Mouse (Mus musculus) heart, embryonic 11.5 days (tissue): ENCODE data around the gene Hoxb3. TPM values are rescaled to one million over a fixed set of nuclear protein-coding genes. Genes with fewer than 3 reads are reported as not detected.

Experiments
- ATAC-seq: fragments of 200-750 bp; cut with Nextera tagmentation; replicated peaks from 2 replicates; pipeline ENCODE4 v1.8.0; 2017; ENCODE audit warnings: moderate library complexity; ENCODE audit not compliant: insufficient number of reproducible peaks, low FRiP score, low TSS enrichment
- H3K27ac ChIP-seq: fragments of 300-500 bp; sonication (generic); 2 replicates; pipeline ENCODE4 v1.5.1; 2014; ENCODE audit warnings: mild to moderate bottlenecking, low read depth, low read length
- H3K27me3 ChIP-seq: fragments of 300-500 bp; sonication (generic); 2 replicates; pipeline ENCODE4 v1.6.1; 2014; ENCODE audit warnings: mild to moderate bottlenecking, low read length, mixed read lengths; ENCODE audit not compliant: control insufficient read depth, insufficient read depth
- H3K36me3 ChIP-seq: fragments of 300-500 bp; sonication (generic); 2 replicates; pipeline ENCODE4 v1.6.1; 2014; ENCODE audit warnings: mild to moderate bottlenecking, low read length, moderate library complexity, mixed read lengths; ENCODE audit not compliant: control insufficient read depth, insufficient read depth
- H3K4me1 ChIP-seq: fragments of 300-500 bp; sonication (generic); 2 replicates; pipeline ENCODE4 v1.6.1; 2014; ENCODE audit warnings: low read length; ENCODE audit not compliant: control insufficient read depth, insufficient read depth
- H3K4me2 ChIP-seq: fragments of 300-500 bp; sonication (generic); 2 replicates; pipeline ENCODE4 v1.6.1; 2014; ENCODE audit warnings: mild to moderate bottlenecking, moderate library complexity
- H3K4me3 ChIP-seq: fragments of 300-500 bp; sonication (generic); 2 replicates; pipeline ENCODE4 v1.5.1; 2014; ENCODE audit warnings: low read depth, low read length
- H3K9ac ChIP-seq: fragments of 300-500 bp; sonication (generic); 2 replicates; pipeline ENCODE4 v1.6.1; 2014; ENCODE audit warnings: mild to moderate bottlenecking, low read depth, low read length, moderate library complexity
- H3K9me3 ChIP-seq: fragments of 300-500 bp; sonication (generic); replicated peaks from 2 replicates; pipeline ENCODE4 v1.6.1; 2016; ENCODE audit warnings: low read length; ENCODE audit not compliant: control insufficient read depth
- WGBS: fragments of 180-500 bp; shearing (Covaris S2); extraction: QIAGEN DNeasy Blood & Tissue Kit; methylation state at CpG from one replicate; pipeline ENCODE4 v1.1.7; 2014; ENCODE audit not compliant: insufficient replicate concordance; 5-methylcytosine and 5-hydroxymethylcytosine counted together
- polyA plus RNA-seq: library from polyadenylated mRNA; unstranded; fragments of >200 nt; fragmentation: Nextera tagmentation; extraction: Ambion mirVana; gene quantifications from 2 replicates; pipeline ENCODE4 v1.2.1, GENCODE M21; 2014

Gene Hoxb3
- polyA plus RNA-seq, 1 experiment from 2014 or later = 0.74 TPM

DNA sequence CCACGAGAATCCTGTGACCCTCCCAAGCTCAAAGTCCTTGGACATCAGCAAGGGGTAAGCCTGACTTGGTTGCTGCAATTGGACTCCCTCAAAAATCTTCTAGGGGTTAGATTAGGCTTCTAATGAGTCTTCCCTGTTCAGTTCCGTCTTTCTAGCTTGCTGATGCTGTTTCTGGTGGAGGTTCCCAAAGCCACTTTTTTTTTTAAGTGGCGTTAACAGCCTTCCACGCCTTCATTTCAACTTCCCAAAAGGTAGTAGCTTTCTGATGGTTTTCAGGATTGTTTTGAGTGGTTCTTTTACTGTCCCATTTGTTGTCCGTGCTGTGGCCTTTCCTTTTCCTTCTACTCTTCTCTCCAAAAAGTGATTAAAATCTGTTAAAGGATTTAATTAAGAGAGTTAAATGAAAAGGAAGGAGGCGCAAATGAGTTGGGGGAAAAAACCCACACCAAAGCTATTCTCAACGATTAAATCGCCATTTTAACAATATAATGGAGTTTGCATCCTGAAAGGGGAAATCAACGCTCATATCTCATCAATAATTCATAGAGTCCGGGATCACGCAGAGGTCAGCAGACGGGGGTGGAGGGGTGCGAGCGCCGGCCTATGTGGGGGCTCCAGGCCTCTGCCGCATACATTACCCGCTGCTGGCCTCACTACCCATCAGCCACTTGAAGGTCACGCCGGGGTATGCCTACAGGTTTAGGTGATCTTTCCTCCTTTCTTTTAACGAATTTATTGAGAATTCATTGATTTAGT, 12.8 kb upstream of the Hoxb3 start:
- Histone ChIP-seq H3K9me3 (no peaks in the 10 kb centered on the region), H3K36me3 (no peaks in the 10 kb centered on the region), H3K4me3 (no peak overlapping the region), H3K27ac (no peak overlapping the region), H3K4me2 (no peak overlapping the region; the same call in 1 of the 2 replicates), H3K27me3 (peaks cover 100% of the 10 kb centered on the region), H3K9ac (no peak overlapping the region), H3K4me1 (no peaks in the 10 kb centered on the region)
- 10% methylated on average over 20 of the region's 20 CpGs for WGBS
- ATAC-seq = no peak

GRCm38 (mm10) chr11:96311097-96311496, 12.0 kb upstream of the Hoxb3 start:
- ATAC-seq = no peak
- Histone ChIP-seq H3K4me2 (peak overlapping the region; percentile 58), H3K4me3 (peak overlapping the region; percentile 33), H3K27ac (no peak overlapping the region), H3K9me3 (no peaks in the 10 kb centered on the region), H3K4me1 (no peaks in the 10 kb centered on the region), H3K9ac (no peak overlapping the region; the same call in 1 of the 2 replicates), H3K27me3 (peaks cover 100% of the 10 kb centered on the region), H3K36me3 (no peaks in the 10 kb centered on the region)
- 10% methylated on average over 6 of the region's 6 CpGs for WGBS

GRCm38 (mm10) chr11:96311520-96312417, 11.4 kb upstream of the Hoxb3 start:
- H3K27ac ChIP-seq = no peak overlapping the region

GRCm38 (mm10) chr11:96313134-96313533, 10.0 kb upstream of the Hoxb3 start:
- ATAC-seq = no peak
- H3K27me3 ChIP-seq = peaks cover 98% of the 10 kb centered on the region
- no peaks in the 10 kb centered on the region for H3K36me3 ChIP-seq
- H3K4me1 ChIP-seq = no peaks in the 10 kb centered on the region
- no peaks in the 10 kb centered on the region for H3K9me3 ChIP-seq
- no peak overlapping the region for H3K27ac ChIP-seq
- H3K4me2 ChIP-seq = no peak overlapping the region
- H3K9ac ChIP-seq = no peak overlapping the region
- H3K4me3 ChIP-seq = no peak overlapping the region
- 40% methylated on average over 2 of the region's 2 CpGs for WGBS

More at GRCm38 (mm10) chr11:96311520-96312417, 11.4 kb upstream of the Hoxb3 start:
- Histone ChIP-seq H3K27me3 (peaks cover 100% of the 10 kb centered on the region), H3K4me2 (peak overlapping the region; percentile 58), H3K9ac (no peak overlapping the region), H3K4me3 (peak overlapping the region; percentile 33), H3K9me3 (no peaks in the 10 kb centered on the region), H3K4me1 (no peaks in the 10 kb centered on the region), H3K36me3 (no peaks in the 10 kb centered on the region)
- ATAC-seq = peak; percentile 65
- WGBS = under 1% methylated on average over 31 of the region's 31 CpGs

DNA sequence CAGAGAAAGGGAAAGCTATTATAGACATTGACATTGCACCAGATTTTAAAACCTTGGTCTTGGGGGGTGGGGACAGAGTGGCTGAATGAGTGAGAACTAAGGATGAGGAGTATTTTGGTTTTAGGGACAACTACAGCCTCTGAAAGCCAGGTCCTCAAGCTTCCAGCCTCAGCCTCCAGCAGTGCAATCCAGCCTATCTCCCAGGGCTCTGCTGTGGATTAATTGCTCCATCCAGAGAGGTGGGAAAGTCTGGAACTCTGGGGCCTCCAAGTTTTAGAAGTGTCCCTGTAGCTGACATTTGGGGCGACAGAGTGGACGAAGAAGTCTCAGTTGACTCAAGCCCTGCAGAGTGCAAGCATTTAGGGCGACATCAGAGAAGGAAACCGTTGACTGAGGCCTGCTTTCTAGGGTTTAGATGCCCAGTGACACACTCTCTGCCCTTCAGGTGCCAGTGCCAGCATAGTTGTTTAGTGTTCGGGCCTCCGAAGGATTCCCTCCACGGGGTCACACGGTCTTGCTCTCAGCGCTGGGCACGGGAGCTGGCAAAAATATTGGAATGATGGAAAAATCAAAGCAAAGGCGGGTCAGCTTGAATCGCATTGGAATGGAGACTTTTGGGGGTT, 9.2 kb upstream of the Hoxb3 start:
- Histone ChIP-seq H3K27ac (peak overlapping the region; percentile 15; the same call in 1 of the 2 replicates), H3K4me2 (peak overlapping the region; percentile 51), H3K27me3 (peaks cover 98% of the 10 kb centered on the region), H3K9me3 (no peaks in the 10 kb centered on the region), H3K4me3 (no peak overlapping the region), H3K4me1 (peaks cover 3% of the 10 kb centered on the region; the same call in 1 of the 2 replicates), H3K9ac (no peak overlapping the region), H3K36me3 (no peaks in the 10 kb centered on the region)
- ATAC-seq = no peak
- WGBS = 11% methylated on average over 12 of the region's 12 CpGs

- WGBS = under 1% methylated on average over 34 of the region's 34 CpGs
- peak overlapping the region; percentile 54; the same call in 1 of the 2 replicates for H3K27ac ChIP-seq
- peaks cover 98% of the 10 kb centered on the region for H3K27me3 ChIP-seq
- no peaks in the 10 kb centered on the region for H3K36me3 ChIP-seq
- H3K9me3 ChIP-seq = no peaks in the 10 kb centered on the region
- peak overlapping the region; percentile 17; the same call in 1 of the 2 replicates for H3K4me3 ChIP-seq
- peaks cover 4% of the 10 kb centered on the region; the same call in 1 of the 2 replicates for H3K4me1 ChIP-seq
- ATAC-seq = no peak
- peak overlapping the region; percentile 51 for H3K4me2 ChIP-seq
- H3K9ac ChIP-seq = peak overlapping the region; percentile 63
Observed at GRCm38 (mm10) chr11:96314671-96315343, 8.3 kb upstream of the Hoxb3 start.

DNA sequence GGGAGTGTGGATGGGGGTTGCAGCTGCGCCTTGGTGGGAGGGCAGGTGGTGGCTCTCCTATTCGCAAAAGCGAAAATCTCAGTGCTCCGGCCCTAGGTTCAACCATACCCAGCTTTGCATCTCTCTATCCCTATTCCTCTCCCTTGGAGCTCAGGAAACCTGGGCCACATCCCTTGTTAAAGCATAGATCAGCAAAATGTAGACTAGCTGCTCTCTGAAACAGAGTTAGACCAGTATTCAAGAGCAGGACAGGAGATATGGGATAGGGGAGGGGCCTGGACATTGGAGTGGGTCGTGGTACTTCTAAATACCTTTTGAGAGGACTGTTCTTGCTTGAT, 7.8 kb upstream of the Hoxb3 start:
- H3K4me3 ChIP-seq = peak overlapping the region; percentile 17; the same call in 1 of the 2 replicates
- no peaks in the 10 kb centered on the region for H3K9me3 ChIP-seq
- 0 out of 2 replicates have a peak overlapping the region, but pooled peaks have one; percentile 54 for H3K27ac ChIP-seq
- ATAC-seq = no peak
- H3K4me2 ChIP-seq = peak overlapping the region; percentile 51
- H3K27me3 ChIP-seq = peaks cover 97% of the 10 kb centered on the region
- H3K36me3 ChIP-seq = no peaks in the 10 kb centered on the region
- H3K4me1 ChIP-seq = peaks cover 4% of the 10 kb centered on the region; the same call in 1 of the 2 replicates
- H3K9ac ChIP-seq = peak overlapping the region; percentile 63; the same call in 1 of the 2 replicates
- WGBS = 5% methylated on average over 5 of the region's 5 CpGs
